Comparison of ENCODE assay signal across 32 mouse cellular contexts in genomic region chr19:44320316-44320715, GRCm38 (mm10). TPM values are rescaled to one million over a fixed set of nuclear protein-coding genes. Genes with fewer than 3 reads are reported as not detected.
"Had no signal": no experiment of that assay in that cellular context is flagged by ENCODE, and none has a peak within 500 bp of the region (broad histone marks: within the 10 kb centered on the region; RNA-seq: fewer than 3 reads in every experiment).

No protein-coding gene starts in this region.

- H3K36me3 ChIP-seq: limb, embryonic 10.5 days; limb, embryonic 12.5 days; limb, embryonic 13.5 days; limb, embryonic 15.5 days; liver, embryonic 12.5 days; liver, embryonic 13.5 days; liver, embryonic 15.5 days; lung, embryonic 15.5 days; midbrain, embryonic 10.5 days; midbrain, embryonic 12.5 days; midbrain, embryonic 13.5 days; midbrain, embryonic 15.5 days had no signal

- H3K27me3 ChIP-seq: limb, embryonic 12.5 days; limb, embryonic 13.5 days; limb, embryonic 15.5 days; liver, embryonic 13.5 days; liver, embryonic 15.5 days; lung, embryonic 15.5 days; megakaryocyte, embryonic 14.5 days; midbrain, embryonic 12.5 days; midbrain, embryonic 13.5 days; midbrain, embryonic 15.5 days had no signal

- H3K4me2 ChIP-seq: limb, embryonic 12.5 days; limb, embryonic 13.5 days; limb, embryonic 15.5 days; liver, embryonic 11.5 days; liver, embryonic 12.5 days; liver, embryonic 13.5 days; liver, embryonic 15.5 days; lung, embryonic 14.5 days; lung, embryonic 15.5 days; midbrain, embryonic 12.5 days; midbrain, embryonic 13.5 days; midbrain, embryonic 15.5 days had no signal

- H3K9ac ChIP-seq: limb, embryonic 12.5 days; limb, embryonic 13.5 days; limb, embryonic 15.5 days; liver, embryonic 12.5 days; liver, embryonic 13.5 days; liver, embryonic 14.5 days; liver, embryonic 15.5 days; liver, postnatal 0 days; lung, embryonic 14.5 days; lung, embryonic 15.5 days; midbrain, embryonic 12.5 days; midbrain, embryonic 13.5 days; midbrain, embryonic 15.5 days had no signal

- H3K9me3 ChIP-seq: limb, embryonic 10.5 days; limb, embryonic 15.5 days; liver, embryonic 13.5 days; lung, embryonic 15.5 days; midbrain, embryonic 12.5 days; midbrain, embryonic 13.5 days; midbrain, embryonic 15.5 days had no signal

- DNase-seq: left cerebral cortex, postnatal 4 days; liver; liver, embryonic 13.5 days; liver, postnatal 0 days; lung, adult 18-20 months; lung, adult 2 months; lung, embryonic 14.5 days; lung, postnatal 10 days; lung, postnatal 14 days; lung, postnatal 36 days; lung, postnatal 4 days had no signal

- H3K4me1 ChIP-seq: midbrain, embryonic 15.5 days had no signal

- ATAC-seq: liver, embryonic 12.5 days; lung, postnatal 0 days; midbrain, embryonic 13.5 days; midbrain, embryonic 15.5 days; midbrain, embryonic 16.5 days had no signal

- H3K4me3 ChIP-seq: left cerebral cortex, adult 2 months; limb, embryonic 10.5 days; limb, embryonic 12.5 days; limb, embryonic 13.5 days; limb, embryonic 15.5 days; liver, embryonic 12.5 days; liver, embryonic 13.5 days; liver, embryonic 15.5 days; lung, embryonic 15.5 days; megakaryocyte, embryonic 14.5 days; midbrain, embryonic 10.5 days; midbrain, embryonic 12.5 days; midbrain, embryonic 13.5 days; midbrain, embryonic 15.5 days; myocyte had no signal

- H3K27ac ChIP-seq: left cerebral cortex, adult 2 months; limb, embryonic 10.5 days; limb, embryonic 12.5 days; limb, embryonic 13.5 days; limb, embryonic 15.5 days; liver, embryonic 12.5 days; liver, embryonic 13.5 days; liver, embryonic 14.5 days; liver, embryonic 15.5 days; lung, embryonic 15.5 days; macrophage; midbrain, embryonic 10.5 days; midbrain, embryonic 12.5 days; midbrain, embryonic 13.5 days; midbrain, embryonic 15.5 days had no signal

RNA-seq across cellular contexts. Expression of gene Scd4, which starts 12.6 kb away (rescaled TPM):
- total RNA-seq: monocyte, adult 5-6 weeks had no signal
- polyA plus RNA-seq: limb, embryonic 11.5 days; liver, embryonic 15.5 days; liver, postnatal 0 days; lung, embryonic 14.5 days had no signal
